Mouse (Mus musculus) megakaryocyte progenitor cell, adult 5-6 weeks (primary cell): ENCODE results near the gene Chrna1. TPM values are rescaled to one million over a fixed set of nuclear protein-coding genes. Genes with fewer than 3 reads are reported as not detected.

Source experiments
- ATAC-seq: replicated peaks from 2 replicates; pipeline ENCODE4 v1.8.0; 2016; ENCODE audit warnings: mild to moderate bottlenecking, moderate TSS enrichment, inconsistent platforms; ENCODE audit not compliant: poor library complexity
- total RNA-seq, 2 experiments: library from RNA; stranded (forward) in 1 of 2; stranded (reverse) in 1 of 2; fragments of 157-497, 149-512 nt in 1 of 2; fragments of 200-1000 nt in 1 of 2; gene quantifications; 2 replicates each; pipeline versions ENCODE4 v1.2.3 to v1.2.4; 2015 to 2017

The Chrna1 gene
- total RNA-seq (2015) (0.02 TPM in 1 of 2 replicates, not detected in the other), total RNA-seq (2017) (not detected in 2 replicates)

- no peak for ATAC-seq
Observed at GRCm38 (mm10) chr2:73580166-73580565, at the start of gene Chrna1. Chrna1 (minus strand) TSS chr2:73580338.

- ATAC-seq, result no peak
Observed at GRCm38 (mm10) chr2:73618486-73619052, 38.4 kb upstream of the Chrna1 start.

GRCm38 (mm10) chr2:73616434-73617057 is 36.4 kb upstream of the Chrna1 start:
- no peak for ATAC-seq

DNA sequence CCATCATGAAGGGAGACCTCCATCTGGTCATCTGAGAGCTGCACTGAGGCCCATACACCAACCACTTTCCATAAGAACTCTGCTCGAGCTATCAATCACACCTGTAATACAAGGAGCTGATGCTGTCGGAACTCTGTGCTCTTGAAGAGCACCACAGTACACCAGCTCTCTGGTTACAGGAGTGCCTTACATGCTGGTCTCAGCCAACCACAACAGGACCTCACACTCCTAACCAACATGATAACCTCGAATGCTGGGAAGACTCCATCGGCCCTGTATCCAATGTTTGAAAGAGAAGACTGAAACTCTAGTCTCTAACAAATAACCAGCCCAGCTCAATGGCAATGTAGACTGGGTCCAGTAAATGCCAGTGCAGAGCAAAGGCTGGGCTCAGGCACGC is 35.3 kb upstream of the Chrna1 start:
- ATAC-seq, result no peak

DNA sequence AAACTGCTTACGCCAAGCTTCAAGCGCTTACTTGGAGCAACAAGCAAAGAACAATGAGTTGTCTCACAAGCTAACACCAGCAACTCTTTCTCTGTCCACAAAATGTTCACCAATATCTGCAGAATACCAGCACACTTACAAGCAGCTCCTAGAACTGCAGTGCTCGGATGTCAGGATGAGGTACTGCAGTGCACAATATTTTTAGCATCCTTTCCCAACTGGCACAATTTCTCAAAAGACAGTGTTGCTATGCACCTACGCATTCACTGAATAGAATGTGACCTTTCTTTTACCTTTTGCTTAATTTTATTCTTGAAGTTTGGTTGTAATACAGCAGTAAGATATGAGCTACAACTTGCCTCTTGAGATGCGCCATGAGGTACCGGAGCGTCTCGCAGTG is 34.2 kb upstream of the Chrna1 start:
- no peak for ATAC-seq

- no peak for ATAC-seq
Observed at GRCm38 (mm10) chr2:73612941-73613340, 32.8 kb upstream of the Chrna1 start.

DNA sequence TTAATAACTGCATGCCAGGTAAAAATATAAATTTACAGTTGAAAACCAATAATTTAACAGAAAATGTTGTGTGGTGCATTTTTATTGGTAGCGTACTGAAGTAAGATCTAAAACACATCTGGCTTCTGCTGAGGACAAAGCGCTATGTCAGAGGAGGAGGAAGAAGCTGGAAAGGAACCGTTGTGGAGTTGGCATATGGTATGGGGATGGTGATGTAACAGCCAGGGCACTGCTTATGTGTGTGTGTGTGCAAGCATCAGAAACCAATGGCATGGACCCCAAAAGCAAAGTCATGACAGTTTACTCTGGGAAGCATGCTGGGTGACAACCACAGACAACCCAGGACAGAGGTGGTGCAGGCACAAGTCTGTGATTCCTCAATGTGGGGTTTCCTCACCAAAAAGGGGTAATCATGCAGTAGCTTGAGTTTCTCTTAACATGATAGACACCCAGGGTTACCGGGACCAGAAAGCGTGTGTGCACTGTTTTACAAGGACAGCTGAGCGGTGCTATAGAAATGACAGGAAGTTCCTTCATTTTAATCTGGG is 32.3 kb upstream of the Chrna1 start:
- peak; percentile 79 for ATAC-seq

- no peak for ATAC-seq
Observed at GRCm38 (mm10) chr2:73611798-73612197, 31.7 kb upstream of the Chrna1 start.

GRCm38 (mm10) chr2:73609724-73610210 is 29.6 kb upstream of the Chrna1 start:
- peak; percentile 15 for ATAC-seq

- ATAC-seq, result no peak
Observed at GRCm38 (mm10) chr2:73609067-73609723, 29.1 kb upstream of the Chrna1 start.

GRCm38 (mm10) chr2:73608391-73608790 is 28.3 kb upstream of the Chrna1 start:
- 0 out of 2 replicates have a peak, but pooled peaks have one; percentile 17 for ATAC-seq

DNA sequence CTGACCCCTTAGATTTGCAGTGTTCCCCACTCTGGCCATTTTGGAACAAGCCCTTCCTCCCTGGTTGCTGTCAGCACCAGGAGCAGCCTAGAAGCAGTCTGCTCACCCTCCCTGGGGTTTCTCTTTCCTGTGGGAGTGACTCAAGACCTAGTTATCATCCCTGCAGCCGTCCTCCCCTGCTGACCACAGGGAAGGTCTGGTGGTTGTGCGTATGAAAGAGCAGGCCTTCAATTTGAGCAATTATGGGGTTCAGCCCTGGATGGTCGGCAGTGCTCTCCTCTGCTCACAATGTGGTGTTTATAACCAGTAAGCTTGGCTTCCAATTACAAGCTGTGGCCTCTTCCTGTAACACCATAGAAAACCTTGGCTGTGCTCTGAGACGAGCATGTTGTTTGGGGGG is 27.5 kb upstream of the Chrna1 start:
- 0 out of 2 replicates have a peak, but pooled peaks have one; percentile 16 for ATAC-seq

GRCm38 (mm10) chr2:73607146-73607545 is 27.0 kb upstream of the Chrna1 start:
- no peak for ATAC-seq

DNA sequence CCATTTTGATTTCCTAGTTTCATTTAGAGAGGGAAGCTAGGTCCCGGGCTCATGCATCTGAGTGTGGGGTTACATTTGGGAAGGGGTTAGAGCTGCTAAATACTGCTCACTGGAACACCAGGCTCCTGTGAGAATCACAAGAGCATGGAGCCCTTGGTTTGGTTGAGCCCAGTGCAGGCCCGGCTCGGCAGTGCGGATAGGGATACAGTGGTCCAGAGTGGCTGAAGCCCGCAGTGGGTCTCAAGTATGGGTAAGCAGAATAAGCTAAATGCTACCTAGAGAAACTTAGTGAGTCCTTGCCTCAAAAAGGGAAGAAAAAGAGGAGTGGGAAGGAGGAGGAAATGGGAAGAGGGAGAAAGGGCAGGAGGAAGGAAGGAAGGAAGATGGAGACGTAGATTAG is 26.5 kb upstream of the Chrna1 start:
- no peak for ATAC-seq

GRCm38 (mm10) chr2:73605077-73605476 is 24.9 kb upstream of the Chrna1 start:
- ATAC-seq, result no peak

GRCm38 (mm10) chr2:73604579-73604978 is 24.4 kb upstream of the Chrna1 start:
- ATAC-seq, result no peak

DNA sequence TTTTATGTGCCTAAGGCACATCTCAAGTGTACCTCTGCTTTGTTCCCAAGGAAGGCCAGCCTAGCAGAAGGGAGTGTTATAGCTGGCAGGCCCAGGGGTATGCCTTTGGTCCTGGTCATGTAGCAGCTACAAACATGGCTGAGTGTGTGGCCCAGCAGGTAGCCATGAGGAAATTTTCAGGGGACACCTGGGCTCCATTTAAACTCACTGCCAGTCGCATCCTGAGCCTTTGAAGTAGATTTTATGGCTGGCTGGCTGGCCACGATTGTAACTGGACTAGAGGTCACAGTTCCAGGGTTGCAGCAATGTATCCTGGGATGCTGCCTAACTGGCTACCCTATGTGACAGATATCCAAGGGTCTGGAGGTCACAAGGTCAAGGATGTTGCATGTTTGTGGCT is 20.5 kb upstream of the Chrna1 start:
- ATAC-seq, result no peak

DNA sequence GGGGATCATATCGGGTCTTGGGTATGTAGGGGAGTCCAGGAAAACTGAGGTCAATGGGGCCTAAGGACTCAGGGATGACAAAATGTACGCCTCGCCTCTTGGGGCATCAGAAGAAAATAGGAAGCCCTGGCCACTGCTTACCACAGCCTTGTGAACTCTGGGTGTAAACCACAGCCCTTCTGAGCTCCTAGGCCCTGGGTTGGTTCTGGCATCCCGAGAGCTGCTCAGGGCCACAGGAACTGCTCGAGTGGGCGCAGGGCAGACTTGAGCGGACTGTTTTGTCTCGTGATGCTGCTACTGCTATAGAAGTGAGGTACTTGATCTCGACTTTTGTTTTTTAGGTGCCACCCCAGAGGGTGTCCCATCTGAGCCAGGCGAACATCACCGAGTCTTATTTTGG is 17.6 kb upstream of the Chrna1 start:
- ATAC-seq, result peak; percentile 29; the same call in 1 of the 2 replicates

GRCm38 (mm10) chr2:73596786-73597185 is 16.6 kb upstream of the Chrna1 start:
- no peak for ATAC-seq

- ATAC-seq, result no peak
Observed at GRCm38 (mm10) chr2:73596326-73596725, 16.2 kb upstream of the Chrna1 start.

GRCm38 (mm10) chr2:73593101-73593439 is 12.9 kb upstream of the Chrna1 start:
- ATAC-seq, result no peak
